Mouse (Mus musculus) ES-E14 (cell line): ENCODE data around the gene Pih1d2.

ENCODE experiments used
- CHD2 ChIP-seq: IDR thresholded peaks from 2 replicates; pipeline ENCODE4 v1.6.1; 2014; ENCODE audit warnings: mild to moderate bottlenecking, low read depth, low read length, inconsistent platforms
- HCFC1 ChIP-seq: IDR thresholded peaks from 2 replicates; pipeline ENCODE4 v1.6.1; 2012; ENCODE audit warnings: low read length, inconsistent platforms, borderline replicate concordance; ENCODE audit not compliant: insufficient read depth
- MAFK ChIP-seq: IDR thresholded peaks from 2 replicates; pipeline ENCODE4 v1.6.1; 2014; ENCODE audit warnings: mild to moderate bottlenecking, low read depth, low read length, inconsistent platforms; ENCODE audit not compliant: insufficient read depth
- ZC3H11A ChIP-seq: IDR thresholded peaks from 2 replicates; pipeline ENCODE4 v1.6.1; 2012; ENCODE audit warnings: low read depth, mild to moderate bottlenecking, inconsistent platforms, low read length, borderline replicate concordance

DNA sequence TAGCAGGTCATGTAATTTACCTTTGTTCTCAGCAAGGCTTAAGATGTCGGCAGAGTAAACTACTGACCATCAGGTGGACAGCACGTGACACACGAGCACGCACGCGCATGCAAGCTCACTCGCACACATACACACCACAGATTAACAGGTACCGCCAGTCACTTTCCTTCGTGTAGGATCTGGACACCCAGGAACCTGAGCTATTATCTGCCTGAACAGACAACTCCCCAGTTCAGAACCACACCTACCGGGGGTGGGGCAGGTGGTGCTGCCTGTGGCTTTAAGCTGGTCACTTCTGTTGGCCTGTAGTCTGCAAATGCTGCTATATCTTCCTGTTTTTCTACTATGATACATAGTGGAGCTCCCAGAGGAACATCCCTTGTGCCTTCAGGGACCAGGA lies 33.4 kb downstream of the Pih1d2 start:
- no peak for TF ChIP-seq MAFK
- no peak for TF ChIP-seq HCFC1
- no peak for TF ChIP-seq CHD2
- no peak for TF ChIP-seq ZC3H11A
